Mouse (Mus musculus): ENCODE measurements around the gene Arhgdig. TPM values are rescaled to one million over a fixed set of nuclear protein-coding genes. Genes with fewer than 3 reads are reported as not detected.

Arhgdig gene
- polyA plus RNA-seq, 1 experiment from 2014 or later = 6.3 TPM

GRCm38 (mm10) chr17:26162736-26163135 is 44.9 kb downstream of the Arhgdig start:
- no peak overlapping the region for H3K27ac ChIP-seq (ENCODE audit: low read depth, low read length)
- no peak overlapping the region for H3K9ac ChIP-seq (ENCODE audit: low read depth, low read length)
- no peaks in the 10 kb centered on the region for H3K27me3 ChIP-seq (ENCODE audit: control insufficient read depth, insufficient read depth, low read length)
- no peak for ATAC-seq (ENCODE audit: low FRiP score, low TSS enrichment)
- H3K4me3 ChIP-seq (ENCODE audit: low read length) = no peak overlapping the region
- 83% methylated on average over 1 of the region's 1 CpGs for WGBS
- no peaks in the 10 kb centered on the region; the same call in 1 of the 2 replicates for H3K36me3 ChIP-seq (ENCODE audit: control insufficient read depth, insufficient read depth, low read length)
- H3K4me2 ChIP-seq (replicated peaks; ENCODE audit: low read depth, low read length) = no peak overlapping the region
- H3K4me1 ChIP-seq (ENCODE audit: control insufficient read depth, insufficient read depth, low read length) = no peaks in the 10 kb centered on the region
- H3K9me3 ChIP-seq (ENCODE audit: control insufficient read depth, low read length) = no peaks in the 10 kb centered on the region

GRCm38 (mm10) chr17:26151886-26152630 is 55.5 kb downstream of the Arhgdig start:
- no peak overlapping the region for H3K4me3 ChIP-seq (ENCODE audit: low read length)
- H3K36me3 ChIP-seq (ENCODE audit: control insufficient read depth, insufficient read depth, low read length) = peaks cover 40% of the 10 kb centered on the region
- WGBS = 96% methylated on average over 2 of the region's 2 CpGs

More at GRCm38 (mm10) chr17:26151886-26152630, 55.5 kb downstream of the Arhgdig start:
- no peak for ATAC-seq (ENCODE audit: low FRiP score, low TSS enrichment)
- Histone ChIP-seq H3K9ac (ENCODE audit: low read depth, low read length) (no peak overlapping the region), H3K4me2 (replicated peaks; ENCODE audit: low read depth, low read length) (no peak overlapping the region), H3K27me3 (ENCODE audit: control insufficient read depth, insufficient read depth, low read length) (no peaks in the 10 kb centered on the region), H3K9me3 (ENCODE audit: control insufficient read depth, low read length) (no peaks in the 10 kb centered on the region), H3K27ac (ENCODE audit: low read depth, low read length) (no peak overlapping the region), H3K4me1 (ENCODE audit: control insufficient read depth, insufficient read depth, low read length) (no peaks in the 10 kb centered on the region)

Other genes starting within 250 kb of the Arhgdig start
- gene Capn15, start 222.0 kb downstream of the Arhgdig start, polyA plus RNA-seq (2014; fragmentation: Nextera tagmentation; extraction: Ambion mirVana) = 27.1 and 35.3 TPM in 2 replicates
- gene Rab11fip3, start 138.2 kb downstream of the Arhgdig start, polyA plus RNA-seq (2014; fragmentation: Nextera tagmentation; extraction: Ambion mirVana) = 15.0 and 24.2 TPM in 2 replicates
- 24.6 and 35.1 TPM in 2 replicates for gene Decr2, start 117.4 kb downstream of the Arhgdig start, polyA plus RNA-seq (2014; fragmentation: Nextera tagmentation; extraction: Ambion mirVana)
- 107 and 146 TPM in 2 replicates for gene Nme4, start 112.2 kb downstream of the Arhgdig start, polyA plus RNA-seq (2014; fragmentation: Nextera tagmentation; extraction: Ambion mirVana)
- 2.5 and 2.6 TPM in 2 replicates for gene Tmem8, start 94.5 kb downstream of the Arhgdig start, polyA plus RNA-seq (2014; fragmentation: Nextera tagmentation; extraction: Ambion mirVana)
- 225 and 241 TPM in 2 replicates for gene Mrpl28, start 84.3 kb downstream of the Arhgdig start, polyA plus RNA-seq (2014; fragmentation: Nextera tagmentation; extraction: Ambion mirVana)
- gene Axin1, start 69.1 kb downstream of the Arhgdig start, polyA plus RNA-seq (2014; fragmentation: Nextera tagmentation; extraction: Ambion mirVana) = 8.9 and 10.2 TPM in 2 replicates
- gene Pdia2, start 8.7 kb downstream of the Arhgdig start, polyA plus RNA-seq (2014; fragmentation: Nextera tagmentation; extraction: Ambion mirVana) = 0.38 and 0.46 TPM in 2 replicates
- gene Rgs11, start 4.8 kb downstream of the Arhgdig start, polyA plus RNA-seq (2014; fragmentation: Nextera tagmentation; extraction: Ambion mirVana) = 5.2 and 5.9 TPM in 2 replicates
- gene Fam234a, start 36.5 kb upstream of the Arhgdig start, polyA plus RNA-seq (2014; fragmentation: Nextera tagmentation; extraction: Ambion mirVana) = 27.9 and 40.4 TPM in 2 replicates
- gene Luc7l, start 45.1 kb upstream of the Arhgdig start, polyA plus RNA-seq (2014; fragmentation: Nextera tagmentation; extraction: Ambion mirVana) = 87.8 and 108 TPM in 2 replicates
- 1.6 and 2.9 TPM in 2 replicates for gene Neurl1b, start 207.0 kb upstream of the Arhgdig start, polyA plus RNA-seq (2014; fragmentation: Nextera tagmentation; extraction: Ambion mirVana)

All from kidney, embryonic 14.5 days (tissue).